Mouse (Mus musculus): ENCODE results near the gene Klhl3. TPM values are rescaled to one million over a fixed set of nuclear protein-coding genes. Genes with fewer than 3 reads are reported as not detected.

Gene Klhl3
- total RNA-seq, 2 experiments from 2014 or later = 4.3 to 4.8 TPM

- peak; percentile 25 to 30 for DNase-seq
- intact Hi-C loops (cut with DNase I) = no loop called here
These were observed 130.1 kb downstream of the Klhl3 start for GRCm38 (mm10) chr13:57983330-57983729.

GRCm38 (mm10) chr13:57982904-57983303 lies 130.5 kb downstream of the Klhl3 start:
- DNase-seq = no peak
- intact Hi-C loops (cut with DNase I) = no loop called here

GRCm38 (mm10) chr13:57980679-57981078 lies 132.7 kb downstream of the Klhl3 start:
- no peak for DNase-seq
- intact Hi-C loops (cut with DNase I) = no loop called here

- intact Hi-C loops (cut with DNase I) = no loop called here
- no peak for DNase-seq
These were observed 133.3 kb downstream of the Klhl3 start for GRCm38 (mm10) chr13:57980071-57980470.

GRCm38 (mm10) chr13:57978931-57979330 lies 134.5 kb downstream of the Klhl3 start:
- peak; percentile 26 to 58 for DNase-seq

GRCm38 (mm10) chr13:57977721-57978120 lies 135.7 kb downstream of the Klhl3 start:
- DNase-seq = no peak
- intact Hi-C loops (cut with DNase I) = no loop called here

More at GRCm38 (mm10) chr13:57978931-57979330, 134.5 kb downstream of the Klhl3 start:
- intact Hi-C loops (cut with DNase I) = no loop called here

- intact Hi-C loops (cut with DNase I) = no loop called here
- DNase-seq = no peak
These were observed 147.7 kb downstream of the Klhl3 start for GRCm38 (mm10) chr13:57965658-57966057.

- DNase-seq = no peak
- intact Hi-C loops (cut with DNase I) = no loop called here
These were observed 153.1 kb downstream of the Klhl3 start for GRCm38 (mm10) chr13:57960254-57960653.

GRCm38 (mm10) chr13:57959806-57960205 lies 153.6 kb downstream of the Klhl3 start:
- no peak for DNase-seq
- intact Hi-C loops (cut with DNase I) = no loop called here

Small RNAs within 50 kb of the gene (microRNA-seq; reads per million reads assigned to microRNA genes)
- gene Mir874 = 328 to 665 reads per million in 2 experiments

Other genes starting within 250 kb of the Klhl3 start
- gene Spock1, start 205.3 kb downstream of the Klhl3 start, total RNA-seq (2021) = under 1 TPM; 0.43 to 0.67 TPM
- gene Hnrnpa0, start 15.0 kb upstream of the Klhl3 start, total RNA-seq (2021) = 100 to 1,000 TPM; 139 to 141 TPM
- 10 to 100 TPM; 21.3 to 22.0 TPM for gene Idnk, start 44.1 kb upstream of the Klhl3 start, total RNA-seq (2021)
- gene Ubqln1, start 102.1 kb upstream of the Klhl3 start, total RNA-seq (2021) = 10 to 100 TPM; 64.2 to 65.1 TPM
- 10 to 100 TPM; 25.7 to 26.4 TPM for gene Gkap1, start 162.1 kb upstream of the Klhl3 start, total RNA-seq (2021)
- under 1 TPM; 0.22 to 0.24 TPM for gene Kif27, start 245.5 kb upstream of the Klhl3 start, total RNA-seq (2021)